Mouse (Mus musculus): ENCODE data around the gene Armc7. TPM values are rescaled to one million over a fixed set of nuclear protein-coding genes. Genes with fewer than 3 reads are reported as not detected.
"Not testable (repeated sequence)": the region's sequence is repeated elsewhere in the genome, so short reads cannot be mapped to it uniquely, and the experiment has no call there.

Gene Armc7
- polyA plus RNA-seq, 1 experiment: 6.2 TPM

GRCm38 (mm10) chr11:115448998-115449397 is 26.5 kb upstream of the Armc7 start:
- no peak overlapping the region for H3K4me2 ChIP-seq (ENCODE audit: low read depth)
- H3ac ChIP-seq (ENCODE audit: control insufficient read depth, insufficient read length): no peak overlapping the region
- H3K79me2 ChIP-seq (ENCODE audit: control insufficient read depth, insufficient read depth): no peaks in the 10 kb centered on the region
- no peak overlapping the region for H3K4me3 ChIP-seq
- TF ChIP-seq TCF12 (IDR thresholded peaks at IDR 0.05; ENCODE audit: insufficient read depth, poor library complexity, severe bottlenecking): no peak
- TF ChIP-seq MYOG (IDR thresholded peaks at IDR 0.05; ENCODE audit: control insufficient read depth in 1 of 3, insufficient read depth in 1 of 3, insufficient read length in 2 of 3, low read depth in 2 of 3): no peak
- TF ChIP-seq TCF3 (IDR thresholded peaks at IDR 0.05; ENCODE audit: insufficient read length, low read depth): no peak
- TF ChIP-seq CEBPB (IDR thresholded peaks at IDR 0.05; ENCODE audit: insufficient read depth, poor library complexity, severe bottlenecking): no peak
- no peak for TF ChIP-seq REST (IDR thresholded peaks at IDR 0.05; ENCODE audit: insufficient read depth, insufficient read length)
- no peak for TF ChIP-seq SRF (IDR thresholded peaks at IDR 0.05; ENCODE audit: control insufficient read depth, insufficient read length, low read depth)
- no peak for TF ChIP-seq E2F4 (IDR thresholded peaks at IDR 0.05; ENCODE audit: insufficient read depth)
- TF ChIP-seq USF1 (IDR thresholded peaks at IDR 0.05; ENCODE audit: low read depth): no peak
- no peak for TF ChIP-seq MAX (IDR thresholded peaks at IDR 0.05; ENCODE audit: low read depth)
- TF ChIP-seq POLR2AphosphoS2 (IDR thresholded peaks at IDR 0.05; ENCODE audit: insufficient read length, low read depth): no peak
- no peak for TF ChIP-seq MYOD1 (IDR thresholded peaks at IDR 0.05; ENCODE audit: control insufficient read depth in 1 of 3, insufficient read length in 2 of 3, low read depth in 2 of 3)
- no peak for TF ChIP-seq POLR2A (IDR thresholded peaks at IDR 0.05; ENCODE audit: insufficient read length, low read depth)
- no peaks in the 10 kb centered on the region for H3K36me3 ChIP-seq (ENCODE audit: control insufficient read depth, insufficient read depth)
- H3K27me3 ChIP-seq (ENCODE audit: control insufficient read depth, insufficient read depth, insufficient read length): peaks cover 19% of the 10 kb centered on the region

- no peak overlapping the region for H3ac ChIP-seq (ENCODE audit: control insufficient read depth, insufficient read length)
- H3K4me2 ChIP-seq (ENCODE audit: low read depth): no peak overlapping the region
- TF ChIP-seq POLR2A (IDR thresholded peaks at IDR 0.05; ENCODE audit: insufficient read length, low read depth) (no peak), MAX (IDR thresholded peaks at IDR 0.05; ENCODE audit: low read depth) (no peak), MYOD1 (IDR thresholded peaks at IDR 0.05; ENCODE audit: control insufficient read depth in 1 of 3, insufficient read length in 2 of 3, low read depth in 2 of 3) (no peak), CEBPB (IDR thresholded peaks at IDR 0.05; ENCODE audit: insufficient read depth, poor library complexity, severe bottlenecking) (no peak), SRF (IDR thresholded peaks at IDR 0.05; ENCODE audit: control insufficient read depth, insufficient read length, low read depth) (no peak), POLR2AphosphoS2 (IDR thresholded peaks at IDR 0.05; ENCODE audit: insufficient read length, low read depth) (no peak), TCF12 (IDR thresholded peaks at IDR 0.05; ENCODE audit: insufficient read depth, poor library complexity, severe bottlenecking) (no peak), TCF3 (IDR thresholded peaks at IDR 0.05; ENCODE audit: insufficient read length, low read depth) (no peak), MYOG (IDR thresholded peaks at IDR 0.05; ENCODE audit: control insufficient read depth in 1 of 3, insufficient read depth in 1 of 3, insufficient read length in 2 of 3, low read depth in 2 of 3) (no peak), USF1 (IDR thresholded peaks at IDR 0.05; ENCODE audit: low read depth) (no peak), REST (IDR thresholded peaks at IDR 0.05; ENCODE audit: insufficient read depth, insufficient read length) (no peak), E2F4 (IDR thresholded peaks at IDR 0.05; ENCODE audit: insufficient read depth) (no peak)
- no peak overlapping the region for H3K4me3 ChIP-seq
- no peaks in the 10 kb centered on the region for H3K36me3 ChIP-seq (ENCODE audit: control insufficient read depth, insufficient read depth)
- H3K27me3 ChIP-seq (ENCODE audit: control insufficient read depth, insufficient read depth, insufficient read length): peaks cover 19% of the 10 kb centered on the region
- H3K79me2 ChIP-seq (ENCODE audit: control insufficient read depth, insufficient read depth): no peaks in the 10 kb centered on the region
Measured at GRCm38 (mm10) chr11:115450176-115450575, 25.3 kb upstream of the Armc7 start.

- Histone ChIP-seq H3ac (ENCODE audit: control insufficient read depth, insufficient read length) (no peak overlapping the region), H3K27me3 (ENCODE audit: control insufficient read depth, insufficient read depth, insufficient read length) (peaks cover 24% of the 10 kb centered on the region), H3K79me2 (ENCODE audit: control insufficient read depth, insufficient read depth) (no peaks in the 10 kb centered on the region), H3K36me3 (ENCODE audit: control insufficient read depth, insufficient read depth) (no peaks in the 10 kb centered on the region), H3K4me2 (ENCODE audit: low read depth) (no peak overlapping the region), H3K4me3 (no peak overlapping the region)
- TF ChIP-seq SRF (IDR thresholded peaks at IDR 0.05; ENCODE audit: control insufficient read depth, insufficient read length, low read depth) (no peak), TCF3 (IDR thresholded peaks at IDR 0.05; ENCODE audit: insufficient read length, low read depth) (no peak), USF1 (IDR thresholded peaks at IDR 0.05; ENCODE audit: low read depth) (no peak), CEBPB (IDR thresholded peaks at IDR 0.05; ENCODE audit: insufficient read depth, poor library complexity, severe bottlenecking) (no peak)
Measured at GRCm38 (mm10) chr11:115451781-115452241, 23.7 kb upstream of the Armc7 start.

- H3K36me3 ChIP-seq (ENCODE audit: control insufficient read depth, insufficient read depth): no peaks in the 10 kb centered on the region
- H3K4me2 ChIP-seq (ENCODE audit: low read depth): no peak overlapping the region
- peaks cover 24% of the 10 kb centered on the region for H3K27me3 ChIP-seq (ENCODE audit: control insufficient read depth, insufficient read depth, insufficient read length)
- no peaks in the 10 kb centered on the region for H3K79me2 ChIP-seq (ENCODE audit: control insufficient read depth, insufficient read depth)
- no peak overlapping the region for H3ac ChIP-seq (ENCODE audit: control insufficient read depth, insufficient read length)
- no peak overlapping the region for H3K4me3 ChIP-seq
- TF ChIP-seq USF1 (IDR thresholded peaks at IDR 0.05; ENCODE audit: low read depth): no peak
Measured at GRCm38 (mm10) chr11:115452281-115452860, 23.1 kb upstream of the Armc7 start.

- no peak overlapping the region for H3K4me3 ChIP-seq
- H3K27me3 ChIP-seq (ENCODE audit: control insufficient read depth, insufficient read depth, insufficient read length): peaks cover 18% of the 10 kb centered on the region
- H3K79me2 ChIP-seq (ENCODE audit: control insufficient read depth, insufficient read depth): no peaks in the 10 kb centered on the region
- no peaks in the 10 kb centered on the region for H3K36me3 ChIP-seq (ENCODE audit: control insufficient read depth, insufficient read depth)
- no peak for TF ChIP-seq MYOG (IDR thresholded peaks at IDR 0.05; ENCODE audit: control insufficient read depth in 1 of 3, insufficient read depth in 1 of 3, insufficient read length in 2 of 3, low read depth in 2 of 3)
- TF ChIP-seq REST (IDR thresholded peaks at IDR 0.05; ENCODE audit: insufficient read depth, insufficient read length): no peak
- no peak for TF ChIP-seq CEBPB (IDR thresholded peaks at IDR 0.05; ENCODE audit: insufficient read depth, poor library complexity, severe bottlenecking)
- no peak for TF ChIP-seq TCF12 (IDR thresholded peaks at IDR 0.05; ENCODE audit: insufficient read depth, poor library complexity, severe bottlenecking)
- TF ChIP-seq MAX (IDR thresholded peaks at IDR 0.05; ENCODE audit: low read depth): no peak
- TF ChIP-seq USF1 (IDR thresholded peaks at IDR 0.05; ENCODE audit: low read depth): no peak
- TF ChIP-seq POLR2AphosphoS2 (IDR thresholded peaks at IDR 0.05; ENCODE audit: insufficient read length, low read depth): no peak
- no peak for TF ChIP-seq MYOD1 (IDR thresholded peaks at IDR 0.05; ENCODE audit: control insufficient read depth in 1 of 3, insufficient read length in 2 of 3, low read depth in 2 of 3)
- TF ChIP-seq POLR2A (IDR thresholded peaks at IDR 0.05; ENCODE audit: insufficient read length, low read depth): no peak
- TF ChIP-seq TCF3 (IDR thresholded peaks at IDR 0.05; ENCODE audit: insufficient read length, low read depth): no peak
- no peak for TF ChIP-seq SRF (IDR thresholded peaks at IDR 0.05; ENCODE audit: control insufficient read depth, insufficient read length, low read depth)
- no peak for TF ChIP-seq E2F4 (IDR thresholded peaks at IDR 0.05; ENCODE audit: insufficient read depth)
- no peak overlapping the region for H3ac ChIP-seq (ENCODE audit: control insufficient read depth, insufficient read length)
- H3K4me2 ChIP-seq (ENCODE audit: low read depth): no peak overlapping the region
Measured at GRCm38 (mm10) chr11:115453306-115453705, 22.2 kb upstream of the Armc7 start.

GRCm38 (mm10) chr11:115454822-115455221 is 20.6 kb upstream of the Armc7 start:
- H3K79me2 ChIP-seq (ENCODE audit: control insufficient read depth, insufficient read depth); H3K4me3 ChIP-seq; H3K36me3 ChIP-seq (ENCODE audit: control insufficient read depth, insufficient read depth); H3ac ChIP-seq (ENCODE audit: control insufficient read depth, insufficient read length); H3K4me2 ChIP-seq (ENCODE audit: low read depth): not testable (repeated sequence)
- peaks cover 14% of the 10 kb centered on the region for H3K27me3 ChIP-seq (ENCODE audit: control insufficient read depth, insufficient read depth, insufficient read length)

All from myocyte (in vitro differentiated cells).